ENCODE assay signal across 8 mouse cellular contexts in the genomic region with DNA sequence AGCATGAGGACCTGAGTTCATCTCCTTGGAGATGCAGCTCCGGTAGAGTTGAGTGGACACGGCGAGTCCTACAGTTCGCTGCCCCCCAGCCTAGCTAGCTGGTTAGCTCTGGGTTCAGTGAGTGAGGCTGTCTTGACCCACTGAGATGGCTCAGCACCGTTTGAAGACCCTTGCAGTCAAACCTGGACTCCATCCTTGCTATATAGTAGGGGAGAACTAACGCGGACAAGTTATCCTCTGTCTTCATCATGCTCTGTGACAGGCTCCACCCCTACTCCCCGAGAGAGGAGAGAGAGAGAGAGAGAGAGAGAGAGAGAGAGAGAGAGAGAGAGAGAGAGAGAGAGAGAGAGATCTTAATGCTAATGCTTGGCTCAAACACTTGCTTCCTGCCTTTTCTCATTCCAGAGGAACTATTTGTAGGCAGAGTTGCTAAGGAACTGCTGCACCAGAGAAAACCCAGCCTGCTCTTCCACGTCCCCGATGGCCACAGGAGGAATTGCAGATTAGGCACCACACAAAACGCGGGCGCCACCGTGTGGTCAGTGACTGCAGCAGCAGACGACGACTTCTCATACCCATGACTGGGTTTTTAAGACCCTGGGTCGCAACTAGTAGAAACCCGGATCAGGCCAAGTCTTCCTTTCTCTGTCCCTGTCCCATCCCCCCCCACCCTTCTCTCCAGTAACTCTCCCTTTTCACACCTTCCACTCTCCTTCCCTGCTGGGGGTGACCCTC. TPM values are rescaled to one million over a fixed set of nuclear protein-coding genes. Genes with fewer than 3 reads are reported as not detected.
DNase-seq lines count a peak whose midpoint lies in the region; ATAC-seq and TF ChIP-seq lines count a peak whose summit lies in the region.

No protein-coding gene starts in this region.

- DNase-seq in adipocyte (ENCODE audit: low spot score) = peak; percentile 83
- peak; percentile 73 for DNase-seq in gastrocnemius, postnatal 14 days
- peak; percentile 90 for DNase-seq in induced T-regulatory cell, adult 2 months (ENCODE audit: low read depth)
- DNase-seq in left cerebral cortex, adult 2 months (ENCODE audit: extremely low spot score in 1 of 2, low spot score in 2 of 2) = peak; percentile 71 to 76
- DNase-seq in right cerebral cortex, postnatal 14 days = peak; percentile 77
- DNase-seq in urinary bladder, postnatal 25 days (ENCODE audit: low spot score) = peak; percentile 71

- TF ChIP-seq CTCF in left cerebral cortex, adult 2 months (IDR thresholded peaks at IDR 0.05) = peak; percentile 97

- intact Hi-C loops in gastrocnemius, postnatal 14 days (cut with DNase I; ENCODE audit: low total_unique reads) = no loop called here
- intact Hi-C loops in left cerebral cortex, adult 2 months (cut with DNase I) = loop anchor here (1.0 to 5.0 kb wide), 2 partner anchors 233 to 442 kb away; no protein-coding TSS in a partner anchor

- H3K4me3 ChIP-seq in left cerebral cortex, adult 2 months = no peak overlapping the region

- peak; percentile 100 for ATAC-seq in common myeloid progenitor, adult 5-6 weeks (replicated peaks; ENCODE audit: low read depth, poor library complexity, severe bottlenecking)
- ATAC-seq in megakaryocyte progenitor cell, adult 5-6 weeks (replicated peaks; ENCODE audit: poor library complexity) = peak; percentile 100

- H3K27ac ChIP-seq in left cerebral cortex, adult 2 months = no peak overlapping the region

RNA-seq across cellular contexts. Expression of gene Gcm1, which starts 12.8 kb away (rescaled TPM):
- not detected in 2 replicates for total RNA-seq in common myeloid progenitor, adult 5-6 weeks (2017)
- not detected for total RNA-seq in gastrocnemius, postnatal 14 days (2021)
- not detected for total RNA-seq in left cerebral cortex, adult 2 months (2021)
- not detected in 2 replicates for total RNA-seq in megakaryocyte progenitor cell, adult 5-6 weeks (2015)
- not detected in 2 replicates for total RNA-seq in megakaryocyte progenitor cell, adult 5-6 weeks (2017)
